Mouse (Mus musculus) left cerebral cortex, adult 11 months (tissue): ENCODE results near the gene Gatad1.
"Not testable (repeated sequence)": the region's sequence is repeated elsewhere in the genome, so short reads cannot be mapped to it uniquely, and the experiment has no call there.

Source experiments
- DNase-seq: peaks from one replicate; pipeline ENCODE4 v3.0.0; 2022; ENCODE audit warnings: low spot score

Gatad1 gene

GRCm38 (mm10) chr5:3633951-3634350, 23.0 kb downstream of the Gatad1 start:
- DNase-seq, result no peak

GRCm38 (mm10) chr5:3633315-3633714, 23.7 kb downstream of the Gatad1 start:
- no peak for DNase-seq

DNA sequence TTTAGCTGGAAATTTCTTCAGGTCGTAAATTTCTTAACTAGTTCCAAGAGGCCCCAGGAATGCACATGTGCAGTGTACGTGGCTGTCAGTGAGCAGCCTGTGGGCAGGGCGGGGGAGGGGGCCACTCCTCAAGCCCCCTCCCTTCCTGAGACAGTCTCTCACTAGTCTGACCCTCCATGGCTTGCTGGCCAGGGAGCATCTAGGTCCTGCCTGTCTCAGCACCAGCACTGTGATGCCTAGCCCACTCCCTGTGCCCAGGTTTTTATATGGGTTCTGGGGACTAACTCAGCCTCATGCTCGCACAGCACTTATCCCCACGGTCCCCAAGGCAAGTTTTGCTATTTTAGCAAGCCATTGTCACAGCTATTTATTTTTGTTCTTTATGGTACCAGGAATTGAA, 24.7 kb downstream of the Gatad1 start:
- no peak for DNase-seq

DNA sequence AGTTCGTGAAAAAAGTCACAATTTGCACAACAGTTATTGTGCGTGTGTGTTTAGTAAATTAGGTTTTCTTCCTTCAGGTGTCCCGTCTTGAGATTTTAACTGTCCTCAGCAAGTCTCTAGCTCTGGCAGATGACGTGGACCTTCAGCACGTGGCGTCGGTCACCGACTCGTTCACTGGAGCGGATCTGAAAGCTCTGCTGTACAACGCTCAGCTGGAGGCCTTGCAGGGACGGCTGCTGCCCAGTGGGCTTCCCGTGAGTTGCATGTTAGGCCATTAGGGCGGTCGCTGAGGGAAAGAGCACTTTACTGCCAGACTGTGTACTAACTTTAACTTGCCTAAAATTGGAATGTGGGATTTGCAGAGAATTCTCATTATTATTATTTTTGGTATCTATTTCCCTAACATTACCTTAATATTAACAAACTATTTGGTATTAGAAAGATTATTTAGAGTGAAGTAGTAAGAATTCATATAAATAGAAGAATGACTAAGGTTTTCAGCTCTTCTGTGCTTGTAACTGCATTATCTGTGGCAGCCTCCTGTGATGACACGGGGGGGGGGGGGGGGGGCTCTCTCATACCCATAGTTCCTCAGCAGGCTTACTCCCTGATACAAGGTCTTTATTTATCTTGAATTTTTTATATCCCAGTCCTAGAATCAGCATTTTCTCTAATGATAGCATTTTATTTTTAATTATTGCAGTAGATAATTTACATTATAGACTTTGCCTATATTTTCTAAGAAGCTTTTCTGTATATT, 25.3 kb downstream of the Gatad1 start:
- DNase-seq, result no peak

DNA sequence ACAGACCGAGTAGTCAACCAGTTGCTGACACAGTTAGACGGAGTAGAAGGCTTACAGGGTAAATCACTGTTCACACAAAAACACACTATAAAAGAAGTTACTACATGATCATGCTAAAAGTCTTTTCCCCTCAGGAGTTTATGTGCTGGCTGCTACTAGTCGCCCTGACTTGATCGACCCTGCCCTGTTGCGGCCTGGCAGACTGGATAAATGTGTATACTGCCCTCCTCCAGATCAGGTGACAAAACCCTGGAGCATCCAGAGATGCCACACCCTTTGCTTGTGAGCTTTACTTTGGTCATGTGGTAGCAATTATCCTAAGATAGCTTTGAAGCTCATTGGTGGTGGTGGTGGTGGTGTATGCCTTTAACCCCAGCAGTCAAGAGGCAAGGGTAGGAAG, 26.9 kb downstream of the Gatad1 start:
- no peak for DNase-seq

- DNase-seq, result no peak
These were observed 36.5 kb downstream of the Gatad1 start for GRCm38 (mm10) chr5:3620486-3620885.

- not testable (repeated sequence) for DNase-seq
These were observed 45.1 kb downstream of the Gatad1 start for GRCm38 (mm10) chr5:3611835-3612234.

DNA sequence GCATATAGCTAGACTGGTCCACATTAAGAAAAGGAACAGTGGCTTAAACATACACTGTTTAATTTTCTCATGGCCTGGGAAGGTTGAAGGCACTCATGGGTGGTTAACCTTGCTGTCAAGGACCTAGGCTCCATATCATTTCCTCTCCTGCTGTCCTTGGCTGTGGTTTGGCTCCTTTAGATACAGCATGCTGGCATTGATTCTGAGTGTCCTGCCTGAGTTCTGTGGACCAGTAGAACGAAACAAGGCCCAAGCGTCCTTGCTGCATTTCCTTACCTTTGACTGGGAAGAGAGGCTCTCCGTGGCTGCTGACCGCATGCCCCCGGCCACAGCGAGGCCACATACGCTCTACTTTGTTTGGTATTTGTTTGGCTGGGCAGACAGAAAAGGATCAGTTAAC, 47.7 kb downstream of the Gatad1 start:
- DNase-seq, result no peak

DNA sequence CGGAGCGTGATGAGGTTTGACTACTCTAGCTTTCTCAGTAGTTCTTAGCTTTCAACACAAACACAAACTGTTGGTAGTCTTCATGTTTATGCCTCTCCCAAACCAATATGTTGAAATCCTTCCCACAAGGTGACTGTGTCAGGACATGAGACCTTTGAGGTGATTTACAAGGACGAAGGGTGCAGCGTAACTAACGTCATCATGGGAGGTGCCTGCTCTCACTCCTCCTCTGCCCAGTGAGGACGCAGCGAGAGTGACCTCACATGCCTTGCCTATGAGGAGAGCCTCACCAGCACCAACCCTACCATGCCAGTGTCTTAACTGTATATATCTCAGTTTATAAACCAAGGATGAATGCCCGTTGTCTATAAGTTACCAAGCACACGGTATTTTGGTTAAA, 49.9 kb downstream of the Gatad1 start:
- no peak for DNase-seq

DNA sequence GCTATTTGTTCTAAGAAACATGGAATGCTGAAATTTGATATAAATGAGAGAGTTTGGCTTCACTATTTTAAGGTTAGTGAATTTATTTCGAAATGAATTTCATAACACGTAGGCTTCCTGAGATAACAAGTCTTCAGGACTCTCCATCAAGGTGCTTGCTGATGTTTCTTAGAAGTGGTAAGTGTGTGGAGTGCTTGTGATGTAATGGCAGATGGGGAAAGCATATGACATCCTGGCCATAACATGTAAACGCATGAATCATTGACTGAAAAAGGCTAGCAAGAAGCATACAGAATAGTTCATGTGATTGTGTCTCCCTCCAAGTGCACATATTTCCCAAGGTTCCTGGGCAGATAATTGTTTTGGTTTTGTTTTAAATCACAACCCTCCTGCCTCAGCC, 56.2 kb downstream of the Gatad1 start:
- no peak for DNase-seq

GRCm38 (mm10) chr5:3600298-3600697, 56.7 kb downstream of the Gatad1 start:
- no peak for DNase-seq

DNA sequence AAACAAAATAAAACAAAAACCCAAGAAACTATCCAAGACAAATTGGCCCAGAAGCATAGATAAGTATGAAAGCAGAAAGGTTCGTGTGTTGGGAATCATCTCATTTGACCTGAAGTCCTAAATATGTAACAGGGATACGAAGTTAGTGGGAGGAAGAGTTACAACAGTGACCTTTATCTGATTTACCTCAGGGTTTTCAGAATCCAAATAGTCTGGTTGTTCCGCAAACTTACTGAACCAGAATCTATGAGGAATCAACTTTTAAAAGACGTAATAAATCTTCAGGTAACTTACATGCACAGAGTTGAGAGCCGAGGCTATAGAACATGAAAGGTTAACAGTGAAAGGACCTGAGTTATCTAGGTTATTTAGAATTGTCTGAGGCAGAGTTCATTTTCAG, 58.2 kb downstream of the Gatad1 start:
- DNase-seq, result no peak

DNA sequence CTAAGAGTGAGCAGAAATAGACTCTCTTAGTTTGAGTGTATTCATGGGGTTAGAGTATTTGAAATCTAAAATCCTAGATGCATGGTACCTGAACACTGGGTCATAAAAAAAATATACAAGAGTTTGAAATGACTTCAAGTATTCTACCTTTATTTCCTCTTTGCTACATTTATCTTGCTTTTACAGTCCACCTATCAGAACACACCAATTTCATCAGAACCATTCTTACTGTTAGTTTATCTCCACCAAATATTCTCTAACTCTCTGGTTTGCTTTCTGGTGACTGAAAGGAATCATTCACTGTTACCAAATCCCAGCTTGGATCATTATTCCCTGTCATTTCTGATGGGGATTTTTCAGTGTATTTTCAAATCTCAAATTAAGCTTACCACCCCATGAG, 59.8 kb downstream of the Gatad1 start:
- no peak for DNase-seq

DNA sequence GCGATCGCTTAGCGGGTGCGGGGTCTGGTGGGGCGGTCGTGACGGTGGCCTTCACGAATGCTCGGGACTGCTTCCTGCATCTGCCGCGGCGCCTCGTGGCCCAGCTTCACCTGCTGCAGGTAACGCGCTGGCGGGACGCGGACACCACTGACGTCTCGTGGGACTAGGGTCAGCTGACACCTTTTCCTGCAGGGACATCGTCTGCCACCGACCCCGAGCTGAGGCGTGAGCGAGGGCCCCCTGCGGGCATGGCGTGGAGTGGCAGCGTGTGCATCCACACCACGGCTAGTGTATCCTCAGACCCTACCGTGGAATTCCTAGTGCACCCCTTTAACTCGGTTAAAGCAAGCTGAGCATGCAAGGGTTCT, 60.6 kb downstream of the Gatad1 start, which contains the start of gene Rbm48:
Gene Rbm48, minus strand, starts transcription at position 187 of the 368 bp plus-strand sequence.
- DNase-seq, result peak; percentile 70

GRCm38 (mm10) chr5:3595693-3596398, 61.1 kb downstream of the Gatad1 start, which contains the start of gene Pex1:
Gene Pex1, plus strand, starts transcription at chr5:3596066.
- peak; percentile 91 for DNase-seq
